ENCODE assay signal across 19 mouse cellular contexts in the genomic region with DNA sequence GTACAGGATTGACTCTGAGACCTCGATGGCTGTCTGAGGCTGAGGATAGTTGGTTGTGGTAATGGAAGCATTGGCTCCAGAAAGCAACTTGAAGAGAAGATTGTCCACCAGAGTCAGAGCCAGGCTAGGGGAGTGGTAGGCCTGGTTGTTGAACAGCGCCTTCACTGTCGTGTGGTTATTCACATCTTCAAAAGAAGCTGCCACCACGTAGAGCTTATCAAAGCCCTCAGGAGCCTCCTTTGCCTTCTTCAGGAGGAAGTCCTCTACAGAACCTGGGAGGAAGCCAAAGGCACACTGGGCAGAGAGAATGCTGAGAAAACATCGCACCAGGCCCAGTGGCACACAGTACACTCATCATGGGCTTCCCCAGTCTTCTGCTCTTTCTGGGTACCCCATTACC.
"Had no signal": no experiment of that assay in that cellular context is flagged by ENCODE, and none has a peak within 500 bp of the region (broad histone marks: within the 10 kb centered on the region; RNA-seq: fewer than 3 reads in every experiment).

No protein-coding gene starts in this region.

- H3K9ac ChIP-seq: limb, embryonic 12.5 days; limb, embryonic 15.5 days; liver, embryonic 14.5 days; lung, embryonic 15.5 days; midbrain, embryonic 12.5 days; midbrain, embryonic 15.5 days had no signal

- H3K36me3 ChIP-seq: limb, embryonic 12.5 days; limb, embryonic 15.5 days; lung, embryonic 15.5 days; midbrain, embryonic 12.5 days; midbrain, embryonic 15.5 days had no signal

- H3K9me3 ChIP-seq: limb, embryonic 12.5 days; limb, embryonic 15.5 days; lung, embryonic 15.5 days; midbrain, embryonic 12.5 days; midbrain, embryonic 15.5 days had no signal

- H3K4me1 ChIP-seq: limb, embryonic 12.5 days; limb, embryonic 15.5 days; lung, embryonic 15.5 days; midbrain, embryonic 12.5 days; midbrain, embryonic 15.5 days had no signal

- H3K27me3 ChIP-seq: limb, embryonic 12.5 days; limb, embryonic 15.5 days; lung, embryonic 15.5 days; midbrain, embryonic 12.5 days; midbrain, embryonic 15.5 days had no signal

- DNase-seq: kidney, adult 2 months; kidney, postnatal 25 days; layer of hippocampus, adult 9-11 months; left cerebral cortex, postnatal 4 days; lung, postnatal 10 days; lung, postnatal 36 days; right cerebral cortex, postnatal 4 days; thymus, adult 18-20 months; thymus, postnatal 36 days had no signal

- H3K27ac ChIP-seq: kidney, postnatal 0 days; layer of hippocampus, adult 2 months; left cerebral cortex, adult 2 months; limb, embryonic 12.5 days; limb, embryonic 15.5 days; liver, embryonic 14.5 days; lung, embryonic 15.5 days; midbrain, embryonic 12.5 days; midbrain, embryonic 15.5 days; stomach, postnatal 0 days had no signal

- H3K4me3 ChIP-seq: layer of hippocampus, adult 2 months; left cerebral cortex, adult 2 months; limb, embryonic 12.5 days; limb, embryonic 15.5 days; lung, embryonic 15.5 days; midbrain, embryonic 12.5 days; midbrain, embryonic 15.5 days had no signal

- ATAC-seq: midbrain, embryonic 15.5 days had no signal
